Mouse (Mus musculus): ENCODE measurements around the gene Gm3727. TPM values are rescaled to one million over a fixed set of nuclear protein-coding genes. Genes with fewer than 3 reads are reported as not detected.
"Not testable (repeated sequence)": the region's sequence is repeated elsewhere in the genome, so short reads cannot be mapped to it uniquely, and the experiment has no call there.

The Gm3727 gene
- not detected in 2 replicates for polyA plus RNA-seq (2015; fragmentation: Nextera tagmentation; extraction: Ambion mirVana)

DNA sequence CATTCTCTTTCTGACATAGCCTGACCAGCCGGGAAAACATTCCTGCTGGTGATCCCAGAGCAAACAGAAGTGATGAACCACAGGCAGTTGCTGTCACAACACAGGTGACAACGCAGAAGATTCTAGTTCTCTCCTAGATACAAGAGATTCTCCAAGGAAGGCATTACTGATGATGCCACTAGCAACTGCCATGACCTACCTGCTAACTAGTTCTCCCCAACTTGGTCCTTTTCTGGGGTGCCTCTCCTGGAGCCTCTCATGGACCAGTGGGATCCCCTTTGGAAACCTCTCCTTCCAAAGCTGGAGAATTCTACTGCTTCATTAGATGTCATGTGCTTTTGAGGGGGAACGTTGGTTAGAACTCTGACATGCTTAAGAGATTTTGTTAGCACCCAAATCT is at the start of gene Gm3727:
Gene Gm3727 (minus strand): TSS at position 101 of the 400 bp plus-strand sequence.
- ATAC-seq (replicated peaks; ENCODE audit: low FRiP score, low read depth); H3K4me3 ChIP-seq (replicated peaks; ENCODE audit: low read depth, low read length); H3K4me1 ChIP-seq (replicated peaks; ENCODE audit: insufficient read depth, low read length); H3K27ac ChIP-seq; H3K27me3 ChIP-seq (ENCODE audit: insufficient read depth, low read length); H3K9me3 ChIP-seq (replicated peaks; ENCODE audit: low read length); H3K36me3 ChIP-seq (ENCODE audit: insufficient read depth, low read length); DNase-seq (ENCODE audit: low spot score); H3K9ac ChIP-seq (ENCODE audit: low read depth, low read length); H3K4me2 ChIP-seq (ENCODE audit: low read length): not testable (repeated sequence)
- 86% methylated on average over 3 of the region's 3 CpGs for WGBS

DNA sequence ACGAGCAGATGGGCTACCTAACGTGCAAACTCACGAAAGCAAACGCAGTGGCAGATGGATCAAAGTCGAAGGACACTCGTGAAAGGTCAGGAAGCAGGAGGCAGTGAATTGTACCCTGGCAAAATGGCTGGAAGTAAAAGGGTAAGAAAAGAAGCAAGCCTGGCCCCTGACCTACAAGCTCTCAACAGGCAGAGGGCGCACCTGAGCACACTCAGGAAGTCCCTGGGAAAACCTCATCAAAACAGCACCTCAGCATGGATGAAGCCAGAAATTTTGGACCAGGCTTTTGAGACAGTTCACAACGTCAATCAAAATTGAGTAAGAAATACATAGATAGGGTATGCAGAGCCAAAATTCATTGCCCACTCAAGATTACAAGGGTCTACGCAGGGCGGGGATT is 21.0 kb downstream of the Gm3727 start:
- not testable (repeated sequence) for H3K27ac ChIP-seq; H3K4me2 ChIP-seq (ENCODE audit: low read length); H3K4me3 ChIP-seq (replicated peaks; ENCODE audit: low read depth, low read length); H3K4me1 ChIP-seq (replicated peaks; ENCODE audit: insufficient read depth, low read length); H3K9me3 ChIP-seq (replicated peaks; ENCODE audit: low read length); H3K36me3 ChIP-seq (ENCODE audit: insufficient read depth, low read length); H3K9ac ChIP-seq (ENCODE audit: low read depth, low read length); ATAC-seq (replicated peaks; ENCODE audit: low FRiP score, low read depth); H3K27me3 ChIP-seq (ENCODE audit: insufficient read depth, low read length)
- TF ChIP-seq CTCF (IDR thresholded peaks at IDR 0.05; ENCODE audit: low read depth), result peak; percentile 58
- DNase-seq (ENCODE audit: low spot score), result peak; percentile 54
- WGBS, result 2% methylated on average over 7 of the region's 10 CpGs

Other genes with a start within 250 kb of the Gm3727 start
- 0.34 and 0.42 TPM in 2 replicates for gene Gm10406, start 237.3 kb downstream of the Gm3727 start, polyA plus RNA-seq (2015; fragmentation: Nextera tagmentation; extraction: Ambion mirVana)
- not detected in 2 replicates for gene Gm3685, start 219.7 kb downstream of the Gm3727 start, polyA plus RNA-seq (2015; fragmentation: Nextera tagmentation; extraction: Ambion mirVana)
- gene Gm3696, start 164.1 kb downstream of the Gm3727 start, polyA plus RNA-seq (2015; fragmentation: Nextera tagmentation; extraction: Ambion mirVana), result 0.70 and 0.83 TPM in 2 replicates
- not detected in 2 replicates for gene Gm6676, start 139.3 kb downstream of the Gm3727 start, polyA plus RNA-seq (2015; fragmentation: Nextera tagmentation; extraction: Ambion mirVana)
- gene Gm3512, start 90.2 kb downstream of the Gm3727 start, polyA plus RNA-seq (2015; fragmentation: Nextera tagmentation; extraction: Ambion mirVana), result 2.9 and 3.2 TPM in 2 replicates
- gene Gm16434, start 70.2 kb downstream of the Gm3727 start, polyA plus RNA-seq (2015; fragmentation: Nextera tagmentation; extraction: Ambion mirVana), result not detected in 2 replicates
- gene Gm3739, start 50.3 kb upstream of the Gm3727 start, polyA plus RNA-seq (2015; fragmentation: Nextera tagmentation; extraction: Ambion mirVana), result 0.41 and 0.54 TPM in 2 replicates
- gene Gm5797, start 67.7 kb upstream of the Gm3727 start, polyA plus RNA-seq (2015; fragmentation: Nextera tagmentation; extraction: Ambion mirVana), result not detected in 2 replicates
- gene Gm8374, start 100.4 kb upstream of the Gm3727 start, polyA plus RNA-seq (2015; fragmentation: Nextera tagmentation; extraction: Ambion mirVana), result not detected in 2 replicates
- not detected in 2 replicates for gene Gm3755, start 186.2 kb upstream of the Gm3727 start, polyA plus RNA-seq (2015; fragmentation: Nextera tagmentation; extraction: Ambion mirVana)
- 0.18 and 0.42 TPM in 2 replicates for gene Gm3752, start 219.0 kb upstream of the Gm3727 start, polyA plus RNA-seq (2015; fragmentation: Nextera tagmentation; extraction: Ambion mirVana)